Mouse (Mus musculus): ENCODE measurements around the gene Tmtc2. TPM values are rescaled to one million over a fixed set of nuclear protein-coding genes. Genes with fewer than 3 reads are reported as not detected.

Gene Tmtc2
- polyA plus RNA-seq, 1 experiment from 2014 or later, result 8.0 TPM

GRCm38 (mm10) chr10:105571831-105572230, 2.4 kb downstream of the Tmtc2 start:
- peaks cover 26% of the 10 kb centered on the region for H3K4me1 ChIP-seq (replicated peaks)
- H3K4me3 ChIP-seq, result peak overlapping the region; percentile 74
- no peaks in the 10 kb centered on the region for H3K9me3 ChIP-seq
- H3K36me3 ChIP-seq, result 0 out of 2 replicates have a peak, but pooled peaks cover 3% of the 10 kb centered on the region
- no peak overlapping the region for H3K27ac ChIP-seq
- peaks cover 5% of the 10 kb centered on the region; the same call in 1 of the 2 replicates for H3K27me3 ChIP-seq (ENCODE audit: insufficient read depth, poor library complexity, severe bottlenecking)
- WGBS, result 70% methylated on average over 4 of the region's 4 CpGs
- DNase-seq (ENCODE audit: low spot score), result no peak

DNA sequence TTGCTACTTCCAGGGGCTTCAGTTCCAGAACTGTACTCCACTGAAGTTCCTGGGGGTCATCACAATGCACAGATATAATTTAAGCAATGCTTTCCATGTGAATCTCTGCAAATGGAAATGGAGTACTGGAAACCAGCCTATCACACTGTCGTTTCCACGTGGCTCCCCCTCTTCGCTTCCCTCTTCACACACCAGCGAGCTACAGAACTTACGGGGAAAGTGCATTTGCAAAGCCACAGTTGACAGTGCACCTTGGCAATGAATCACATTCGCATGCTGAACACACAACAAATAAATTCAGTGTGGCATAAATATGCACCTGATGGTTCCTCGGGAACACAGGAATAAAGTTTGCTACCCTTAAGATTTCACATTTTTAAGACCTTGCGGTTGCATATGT, 3.2 kb downstream of the Tmtc2 start:
- no peaks in the 10 kb centered on the region for H3K9me3 ChIP-seq
- DNase-seq (ENCODE audit: low spot score), result no peak
- H3K4me1 ChIP-seq (replicated peaks), result peaks cover 26% of the 10 kb centered on the region
- H3K27me3 ChIP-seq (ENCODE audit: insufficient read depth, poor library complexity, severe bottlenecking), result peaks cover 5% of the 10 kb centered on the region; the same call in 1 of the 2 replicates
- 0 out of 2 replicates have a peak, but pooled peaks cover 3% of the 10 kb centered on the region for H3K36me3 ChIP-seq
- WGBS, result 78% methylated on average over 8 of the region's 8 CpGs
- no peak overlapping the region for H3K4me3 ChIP-seq
- no peak overlapping the region for H3K27ac ChIP-seq

DNA sequence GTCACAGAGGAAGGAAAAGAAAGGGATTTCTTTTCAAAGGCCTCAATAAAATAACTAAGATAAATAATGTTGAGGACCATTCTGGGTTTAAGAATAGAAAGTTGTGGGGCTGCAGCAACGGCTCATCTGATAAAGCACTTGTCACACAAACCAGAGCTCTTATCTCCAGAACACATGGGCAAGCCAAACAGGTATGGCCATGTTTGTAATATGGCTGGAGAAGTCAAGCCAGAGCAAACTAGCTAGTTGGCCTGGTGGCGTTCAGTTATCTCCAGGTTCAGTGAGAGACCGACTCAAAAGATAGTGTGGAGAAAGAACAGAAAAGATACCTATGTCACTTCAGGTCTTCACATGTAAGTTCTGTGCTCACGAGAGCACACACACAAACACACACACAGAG, 4.7 kb downstream of the Tmtc2 start:
- DNase-seq (ENCODE audit: low spot score), result no peak
- 0 out of 2 replicates have a peak, but pooled peaks cover 3% of the 10 kb centered on the region for H3K36me3 ChIP-seq
- H3K4me1 ChIP-seq (replicated peaks), result peaks cover 21% of the 10 kb centered on the region
- H3K27me3 ChIP-seq (ENCODE audit: insufficient read depth, poor library complexity, severe bottlenecking), result peaks cover 5% of the 10 kb centered on the region; the same call in 1 of the 2 replicates
- no peaks in the 10 kb centered on the region for H3K9me3 ChIP-seq
- 93% methylated on average over 4 of the region's 4 CpGs for WGBS
- H3K27ac ChIP-seq, result no peak overlapping the region
- no peak overlapping the region for H3K4me3 ChIP-seq

GRCm38 (mm10) chr10:105567825-105568531, 6.3 kb downstream of the Tmtc2 start:
- no peak for DNase-seq (ENCODE audit: low spot score)
- Histone ChIP-seq H3K4me3 (no peak overlapping the region), H3K4me1 (replicated peaks) (peaks cover 19% of the 10 kb centered on the region), H3K9me3 (no peaks in the 10 kb centered on the region), H3K27me3 (ENCODE audit: insufficient read depth, poor library complexity, severe bottlenecking) (peaks cover 5% of the 10 kb centered on the region; the same call in 1 of the 2 replicates), H3K36me3 (0 out of 2 replicates have a peak, but pooled peaks cover 3% of the 10 kb centered on the region), H3K27ac (no peak overlapping the region)
- WGBS, result 87% methylated on average over 8 of the region's 8 CpGs

DNA sequence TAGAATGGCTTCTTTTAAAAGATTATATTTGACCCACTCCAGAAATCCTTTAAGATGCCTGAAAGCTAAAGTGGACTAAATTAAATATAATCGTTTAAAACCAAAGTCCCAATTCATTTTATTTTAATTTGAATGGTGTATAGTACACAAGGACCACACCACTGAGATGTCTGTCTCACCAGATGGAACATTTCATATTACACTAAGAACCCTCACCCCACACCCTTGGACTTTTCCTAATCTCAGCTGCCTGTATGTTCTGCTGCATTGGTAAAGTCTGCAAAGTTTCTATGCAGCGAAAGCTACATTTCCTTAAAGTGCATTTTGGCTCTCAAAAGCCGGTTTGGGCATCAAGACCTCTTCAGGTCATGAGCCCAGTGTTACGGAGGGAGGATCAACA, 12.7 kb downstream of the Tmtc2 start:
- no peak for DNase-seq (ENCODE audit: low spot score)
- WGBS, result 89% methylated on average over 4 of the region's 4 CpGs
- no peaks in the 10 kb centered on the region for H3K9me3 ChIP-seq
- H3K27me3 ChIP-seq (ENCODE audit: insufficient read depth, poor library complexity, severe bottlenecking), result no peaks in the 10 kb centered on the region
- H3K27ac ChIP-seq, result no peak overlapping the region
- H3K4me3 ChIP-seq, result no peak overlapping the region
- no peaks in the 10 kb centered on the region for H3K36me3 ChIP-seq
- no peaks in the 10 kb centered on the region; the same call in 1 of the 2 replicates for H3K4me1 ChIP-seq (replicated peaks)

DNA sequence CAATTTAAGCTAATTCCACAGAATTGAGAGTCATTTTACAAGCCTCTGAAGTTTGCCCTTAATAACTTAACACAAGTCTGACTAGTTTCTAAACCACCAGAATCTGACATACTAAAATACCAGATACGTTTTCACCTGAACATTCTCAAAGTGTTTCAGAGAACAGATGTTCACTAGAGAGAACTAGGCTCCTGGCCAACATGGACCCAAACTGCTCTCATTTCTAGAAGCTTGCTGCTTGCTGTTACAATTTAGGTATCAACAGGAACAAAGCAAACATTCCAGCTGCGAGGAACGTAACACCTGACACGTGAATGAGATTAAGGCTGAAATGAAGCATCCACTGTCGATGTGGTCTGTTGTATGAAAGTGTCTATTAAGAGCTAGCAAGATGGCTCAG, 16.7 kb downstream of the Tmtc2 start:
- Histone ChIP-seq H3K4me3 (no peak overlapping the region), H3K9me3 (no peaks in the 10 kb centered on the region), H3K4me1 (replicated peaks) (0 out of 2 replicates have a peak, but pooled peaks cover 12% of the 10 kb centered on the region), H3K27me3 (ENCODE audit: insufficient read depth, poor library complexity, severe bottlenecking) (no peaks in the 10 kb centered on the region), H3K36me3 (no peaks in the 10 kb centered on the region), H3K27ac (no peak overlapping the region)
- DNase-seq (ENCODE audit: low spot score), result no peak
- WGBS, result 90% methylated on average over 5 of the region's 5 CpGs

GRCm38 (mm10) chr10:105556890-105557572, 17.2 kb downstream of the Tmtc2 start:
- H3K4me3 ChIP-seq, result no peak overlapping the region
- H3K4me1 ChIP-seq (replicated peaks), result 0 out of 2 replicates have a peak, but pooled peaks cover 12% of the 10 kb centered on the region
- 89% methylated on average over 6 of the region's 6 CpGs for WGBS
- no peak for DNase-seq (ENCODE audit: low spot score)
- no peaks in the 10 kb centered on the region for H3K27me3 ChIP-seq (ENCODE audit: insufficient read depth, poor library complexity, severe bottlenecking)
- H3K27ac ChIP-seq, result no peak overlapping the region
- H3K36me3 ChIP-seq, result no peaks in the 10 kb centered on the region
- H3K9me3 ChIP-seq, result no peaks in the 10 kb centered on the region

DNA sequence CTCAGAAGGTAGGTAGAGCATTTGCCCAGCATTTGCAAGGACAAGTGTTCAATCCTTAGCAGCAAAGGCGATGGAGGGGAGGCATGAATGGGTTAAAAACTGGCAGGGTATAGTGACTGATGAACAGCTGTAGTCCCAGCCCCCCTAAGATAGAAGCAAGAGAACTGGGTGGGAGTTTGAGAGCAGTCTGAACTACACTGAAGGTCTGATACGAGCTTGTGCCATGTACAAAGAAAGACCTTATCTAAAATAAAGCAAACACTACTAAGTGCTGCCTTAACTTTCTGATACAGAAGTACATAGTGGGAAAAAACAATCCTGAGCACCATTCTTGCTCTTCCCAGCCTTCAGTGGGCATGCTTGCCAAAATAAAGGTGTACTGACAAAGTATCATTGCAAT, 20.1 kb downstream of the Tmtc2 start:
- Histone ChIP-seq H3K9me3 (no peaks in the 10 kb centered on the region), H3K4me3 (no peak overlapping the region), H3K27me3 (ENCODE audit: insufficient read depth, poor library complexity, severe bottlenecking) (no peaks in the 10 kb centered on the region), H3K27ac (no peak overlapping the region), H3K36me3 (no peaks in the 10 kb centered on the region), H3K4me1 (replicated peaks) (0 out of 2 replicates have a peak, but pooled peaks cover 12% of the 10 kb centered on the region)
- 86% methylated on average over 2 of the region's 2 CpGs for WGBS
- no peak for DNase-seq (ENCODE audit: low spot score)

DNA sequence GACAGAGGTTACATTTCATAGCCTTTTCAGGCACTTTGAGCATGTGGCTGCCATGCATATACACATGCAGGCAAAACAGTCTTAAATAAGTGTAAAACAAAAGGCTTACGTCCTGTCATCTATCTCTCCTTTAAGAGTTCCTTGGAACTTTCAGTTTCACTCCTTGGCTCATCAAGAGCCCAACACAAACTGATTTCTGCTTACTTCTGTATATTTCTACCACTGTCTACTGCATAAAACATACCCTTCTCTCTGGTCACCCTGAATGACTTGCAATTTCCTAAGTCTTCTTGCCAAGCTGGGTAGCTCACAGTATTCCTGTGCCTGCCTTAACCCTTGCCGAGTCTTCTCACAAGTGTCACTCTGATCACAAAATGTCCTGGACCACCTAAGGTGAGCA, 26.2 kb downstream of the Tmtc2 start:
- Histone ChIP-seq H3K9me3 (no peaks in the 10 kb centered on the region), H3K36me3 (peaks cover 4% of the 10 kb centered on the region; the same call in 1 of the 2 replicates), H3K27ac (no peak overlapping the region), H3K27me3 (ENCODE audit: insufficient read depth, poor library complexity, severe bottlenecking) (no peaks in the 10 kb centered on the region), H3K4me1 (replicated peaks) (peaks cover 4% of the 10 kb centered on the region; the same call in 1 of the 2 replicates), H3K4me3 (no peak overlapping the region)
- DNase-seq (ENCODE audit: low spot score), result no peak
- 92% methylated on average over 2 of the region's 2 CpGs for WGBS

DNA sequence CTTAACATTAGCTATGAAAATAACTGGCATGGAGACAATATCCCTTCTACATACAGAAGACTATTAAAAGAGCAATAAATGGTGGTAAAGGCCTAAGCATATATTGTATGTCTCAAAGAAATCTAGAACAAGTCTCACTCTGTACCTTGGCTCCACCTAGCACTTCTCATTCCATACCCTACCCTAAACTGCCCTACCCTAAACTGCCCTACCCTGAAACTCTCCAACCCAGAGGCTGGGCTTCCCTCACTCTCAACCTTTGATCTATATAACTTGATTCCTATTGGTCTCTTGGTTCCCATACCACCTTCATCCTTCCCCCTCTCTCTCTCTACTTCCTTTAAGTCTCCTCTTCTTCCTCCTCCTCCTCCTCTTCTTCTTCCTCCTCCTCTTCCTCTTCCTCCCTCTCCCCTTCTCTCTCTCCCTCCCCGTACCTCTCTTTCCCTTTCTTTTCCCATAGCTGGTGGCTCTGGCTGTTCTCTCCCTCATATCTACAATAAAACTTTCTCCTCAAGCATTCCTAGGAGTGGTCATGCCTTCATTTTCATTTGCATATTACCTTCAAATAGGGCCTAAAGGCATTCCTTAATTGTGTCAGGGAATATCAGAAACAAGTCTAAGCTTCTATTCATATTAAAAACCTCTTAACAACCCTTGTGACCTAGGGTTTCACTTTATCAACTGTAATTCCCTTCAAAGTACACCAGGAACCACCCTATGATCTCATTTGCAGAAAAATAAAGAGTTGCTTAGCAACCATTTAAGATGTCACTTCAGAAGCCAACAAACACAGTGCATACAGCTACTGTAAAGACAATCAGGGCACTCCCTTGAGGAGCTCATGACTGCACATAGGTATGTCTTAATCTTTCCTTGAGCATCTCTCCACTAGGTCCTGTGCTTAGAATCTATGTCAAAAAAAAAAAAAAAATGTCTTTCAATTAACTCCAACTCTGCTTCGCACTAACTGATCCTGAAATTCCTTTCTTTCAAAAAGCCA, 29.9 kb downstream of the Tmtc2 start:
- H3K27me3 ChIP-seq (ENCODE audit: insufficient read depth, poor library complexity, severe bottlenecking), result no peaks in the 10 kb centered on the region
- WGBS, result 91% methylated on average over 2 of the region's 2 CpGs

GRCm38 (mm10) chr10:105542081-105542480, 32.2 kb downstream of the Tmtc2 start:
- H3K4me3 ChIP-seq, result no peak overlapping the region
- no peaks in the 10 kb centered on the region for H3K27me3 ChIP-seq (ENCODE audit: insufficient read depth, poor library complexity, severe bottlenecking)
- no peak for DNase-seq (ENCODE audit: low spot score)
- H3K9me3 ChIP-seq, result no peaks in the 10 kb centered on the region
- 95% methylated on average over 6 of the region's 6 CpGs for WGBS
- no peaks in the 10 kb centered on the region for H3K36me3 ChIP-seq
- peaks cover 15% of the 10 kb centered on the region for H3K4me1 ChIP-seq (replicated peaks)
- no peak overlapping the region for H3K27ac ChIP-seq

More for the DNA sequence above, 29.9 kb downstream of the Tmtc2 start:
- DNase-seq (ENCODE audit: low spot score), result no peak
- Histone ChIP-seq H3K4me3 (no peak overlapping the region), H3K27ac (no peak overlapping the region), H3K36me3 (peaks cover 4% of the 10 kb centered on the region; the same call in 1 of the 2 replicates), H3K4me1 (replicated peaks) (peaks cover 15% of the 10 kb centered on the region), H3K9me3 (no peaks in the 10 kb centered on the region)

GRCm38 (mm10) chr10:105539697-105540096, 34.6 kb downstream of the Tmtc2 start:
- WGBS, result 59% methylated on average over 5 of the region's 5 CpGs
- Histone ChIP-seq H3K27me3 (ENCODE audit: insufficient read depth, poor library complexity, severe bottlenecking) (no peaks in the 10 kb centered on the region), H3K4me3 (no peak overlapping the region), H3K9me3 (no peaks in the 10 kb centered on the region), H3K4me1 (replicated peaks) (peaks cover 11% of the 10 kb centered on the region), H3K27ac (no peak overlapping the region), H3K36me3 (no peaks in the 10 kb centered on the region)
- DNase-seq (ENCODE audit: low spot score), result no peak

All from hindbrain, embryonic 10.5 days (tissue).